Mouse (Mus musculus): Measurements from ENCODE around the gene Il27. TPM values are rescaled to one million over a fixed set of nuclear protein-coding genes. Genes with fewer than 3 reads are reported as not detected.
A peak's percentile ranks its signal among the peaks of the same experiment; 100 is the strongest.

Il27 gene
- total RNA-seq, 1 experiment = not detected

DNA sequence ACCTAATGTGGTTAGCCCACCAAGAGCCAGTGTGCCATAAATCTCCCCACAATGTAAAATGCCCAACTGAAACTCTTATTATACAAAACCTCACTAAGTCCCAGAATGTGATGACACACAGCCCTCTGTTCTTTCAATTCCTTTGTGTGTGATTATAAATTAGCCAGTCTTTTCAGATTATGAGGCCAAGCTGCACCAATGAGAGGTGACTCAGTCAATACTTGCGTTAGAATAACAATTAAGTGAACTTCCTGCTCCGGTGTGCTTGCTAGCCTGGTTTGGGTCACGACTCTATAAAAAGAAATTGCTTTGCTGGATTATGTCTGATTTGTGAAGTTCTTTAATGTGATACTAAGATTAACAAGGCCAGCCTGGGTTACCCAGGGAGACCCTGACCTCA is 35.2 kb upstream of the Il27 start:
- Histone ChIP-seq H3K4me3 (ENCODE audit: insufficient read depth in 1 of 2, low read depth in 1 of 2, low read length in 2 of 2, poor library complexity in 1 of 2, severe bottlenecking in 1 of 2) (no peak overlapping the region), H3K27ac (ENCODE audit: insufficient read depth, low read depth, low read length, poor library complexity, severe bottlenecking) (no peak overlapping the region), H3K36me3 (ENCODE audit: control insufficient read depth, insufficient read depth, low read length, poor library complexity, severe bottlenecking) (no peaks in the 10 kb centered on the region), H3K4me1 (ENCODE audit: control insufficient read depth in 2 of 2, insufficient read depth in 2 of 2, low read length in 2 of 2, poor library complexity in 1 of 2) (peaks cover 10 to 22% of the 10 kb centered on the region in 2 experiments), H3K9me3 (ENCODE audit: control insufficient read depth, insufficient read depth, low read depth, low read length) (no peaks in the 10 kb centered on the region), H3K9ac (ENCODE audit: insufficient read depth, low read depth, low read length, poor library complexity, severe bottlenecking) (no peak overlapping the region)
- TF ChIP-seq MAFK (IDR thresholded peaks at IDR 0.05; ENCODE audit: insufficient read depth, low read depth, low read length) (no peak), HCFC1 (IDR thresholded peaks at IDR 0.05; ENCODE audit: borderline replicate concordance, insufficient read depth, low read length) (no peak), ZNF384 (IDR thresholded peaks at IDR 0.05; ENCODE audit: low read depth, low read length) (no peak), ZC3H11A (IDR thresholded peaks at IDR 0.05; ENCODE audit: borderline replicate concordance, low read depth, low read length) (no peak), CHD2 (IDR thresholded peaks at IDR 0.05; ENCODE audit: low read depth, low read length) (no peak)
- in situ Hi-C loops (cut with MboI; ENCODE audit: low sequenced_read_pairs in 2 of 2, unreplicated experiment in 2 of 2) = no loop called here
- DNase-seq (ENCODE audit: low read depth, low spot score) = no peak

DNA sequence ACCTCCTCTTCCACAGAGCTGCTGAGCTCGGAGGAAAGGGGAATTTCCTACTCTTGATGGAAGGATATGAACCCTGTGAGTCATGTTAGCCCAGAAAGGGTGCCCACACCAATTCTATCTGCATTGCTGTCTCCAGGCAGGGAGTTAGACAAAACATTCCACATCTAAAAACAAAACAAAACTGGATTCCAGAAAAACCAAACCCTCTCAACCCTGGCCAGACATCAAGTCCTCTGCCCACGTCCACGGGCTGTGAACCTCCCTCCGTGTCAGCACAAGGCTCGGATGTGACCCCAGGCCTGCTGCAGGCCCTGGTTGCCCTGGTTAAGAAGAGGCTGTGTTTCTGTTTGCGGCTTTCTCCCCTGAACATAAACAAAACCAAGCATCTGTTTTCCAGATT is 33.4 kb upstream of the Il27 start:
- Histone ChIP-seq H3K27ac (ENCODE audit: insufficient read depth, low read depth, low read length, poor library complexity, severe bottlenecking) (no peak overlapping the region), H3K9ac (ENCODE audit: insufficient read depth, low read depth, low read length, poor library complexity, severe bottlenecking) (no peak overlapping the region), H3K9me3 (ENCODE audit: control insufficient read depth, insufficient read depth, low read depth, low read length) (no peaks in the 10 kb centered on the region), H3K4me3 (ENCODE audit: insufficient read depth in 1 of 2, low read depth in 1 of 2, low read length in 2 of 2, poor library complexity in 1 of 2, severe bottlenecking in 1 of 2) (no peak overlapping the region), H3K4me1 (ENCODE audit: control insufficient read depth in 2 of 2, insufficient read depth in 2 of 2, low read length in 2 of 2, poor library complexity in 1 of 2) (peaks cover 8 to 12% of the 10 kb centered on the region in 2 experiments; a peak in 3 of 4 replicates), H3K36me3 (ENCODE audit: control insufficient read depth, insufficient read depth, low read length, poor library complexity, severe bottlenecking) (no peaks in the 10 kb centered on the region; the same call in 1 of the 2 replicates)
- DNase-seq (ENCODE audit: low read depth, low spot score) = no peak
- in situ Hi-C loops (cut with MboI; ENCODE audit: low sequenced_read_pairs in 2 of 2, unreplicated experiment in 2 of 2) = no loop called here
- TF ChIP-seq CHD2 (IDR thresholded peaks at IDR 0.05; ENCODE audit: low read depth, low read length) (no peak), MAFK (IDR thresholded peaks at IDR 0.05; ENCODE audit: insufficient read depth, low read depth, low read length) (no peak), HCFC1 (IDR thresholded peaks at IDR 0.05; ENCODE audit: borderline replicate concordance, insufficient read depth, low read length) (no peak), ZNF384 (IDR thresholded peaks at IDR 0.05; ENCODE audit: low read depth, low read length) (no peak)

DNA sequence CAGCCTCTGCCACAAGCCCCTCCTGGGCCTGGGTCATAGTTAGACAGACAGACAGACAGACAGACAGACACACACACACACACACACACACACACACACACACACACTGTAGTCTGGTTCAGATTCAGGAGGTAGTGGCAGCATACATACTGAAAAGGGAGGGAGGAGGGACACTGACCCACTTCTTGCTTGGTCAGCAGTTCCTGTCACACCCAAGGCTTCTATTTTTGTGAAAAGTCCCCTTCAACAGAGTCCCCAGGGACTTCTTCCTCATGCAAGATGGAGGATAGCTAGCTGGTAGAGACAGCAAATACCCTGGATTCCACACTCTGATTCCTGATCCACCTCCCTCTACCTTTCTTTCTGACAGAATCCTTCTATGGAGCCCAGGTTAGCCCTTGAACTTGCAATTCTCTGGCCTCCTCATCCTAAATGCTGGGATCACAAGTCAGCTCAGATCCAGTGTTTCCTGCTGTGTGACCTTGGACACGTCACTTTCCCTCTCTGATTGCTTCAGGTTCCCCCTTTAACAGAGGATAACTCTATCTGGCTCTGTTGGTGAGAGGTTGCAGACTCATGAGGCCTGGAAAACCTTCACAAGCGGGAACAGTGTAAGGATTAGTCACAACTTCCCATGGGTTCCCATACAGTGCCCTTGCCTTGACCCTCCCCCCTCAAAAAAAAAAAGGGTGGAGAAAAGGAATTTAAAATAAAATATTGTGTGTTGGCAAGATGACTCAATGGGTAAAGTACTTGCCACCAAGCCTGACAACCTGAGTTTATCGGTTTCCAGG is 31.3 kb upstream of the Il27 start:
- TF ChIP-seq ZC3H11A (IDR thresholded peaks at IDR 0.05; ENCODE audit: borderline replicate concordance, low read depth, low read length) (no peak), MAFK (IDR thresholded peaks at IDR 0.05; ENCODE audit: insufficient read depth, low read depth, low read length) (peak; percentile 67)
- no peaks in the 10 kb centered on the region; the same call in 1 of the 2 replicates for H3K36me3 ChIP-seq (ENCODE audit: control insufficient read depth, insufficient read depth, low read length, poor library complexity, severe bottlenecking)
- 0 out of 2 replicates have a peak overlapping the region, but pooled peaks have one; percentile 20 for H3K9ac ChIP-seq (ENCODE audit: insufficient read depth, low read depth, low read length, poor library complexity, severe bottlenecking)
- in situ Hi-C loops (cut with MboI; ENCODE audit: low sequenced_read_pairs in 2 of 2, unreplicated experiment in 2 of 2) = no loop called here
- H3K9me3 ChIP-seq (ENCODE audit: control insufficient read depth, insufficient read depth, low read depth, low read length) = no peaks in the 10 kb centered on the region
- no peak for DNase-seq (ENCODE audit: low read depth, low spot score)
- no peak overlapping the region for H3K27ac ChIP-seq (ENCODE audit: insufficient read depth, low read depth, low read length, poor library complexity, severe bottlenecking)
- H3K4me1 ChIP-seq (ENCODE audit: control insufficient read depth in 2 of 2, insufficient read depth in 2 of 2, low read length in 2 of 2, poor library complexity in 1 of 2) = peaks cover 8 to 13% of the 10 kb centered on the region in 2 experiments; a peak in 3 of 4 replicates
- H3K4me3 ChIP-seq (ENCODE audit: insufficient read depth in 1 of 2, low read depth in 1 of 2, low read length in 2 of 2, poor library complexity in 1 of 2, severe bottlenecking in 1 of 2) = no peak overlapping the region

DNA sequence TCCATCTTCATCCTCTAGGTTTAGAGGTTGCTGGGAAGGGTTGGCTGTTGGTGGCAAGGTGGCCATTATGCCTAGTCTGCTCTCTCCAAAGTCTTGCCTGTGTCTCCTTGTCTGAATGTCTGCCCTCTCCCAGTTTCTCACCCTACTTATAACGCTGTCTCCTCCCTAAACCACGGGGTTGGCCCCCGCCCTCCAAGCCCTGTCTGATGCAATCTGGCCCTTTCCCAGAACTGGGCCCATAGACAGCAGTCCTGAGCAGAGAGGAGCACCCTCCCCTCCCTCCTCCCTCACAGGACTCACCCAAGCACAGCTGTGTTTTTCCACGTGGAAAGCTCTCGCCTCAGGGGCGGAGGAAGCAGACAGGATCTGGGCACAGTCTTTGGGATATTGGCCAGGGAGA is 30.6 kb upstream of the Il27 start:
- in situ Hi-C loops (cut with MboI; ENCODE audit: low sequenced_read_pairs in 2 of 2, unreplicated experiment in 2 of 2) = no loop called here
- no peak for DNase-seq (ENCODE audit: low read depth, low spot score)
- H3K27ac ChIP-seq (ENCODE audit: insufficient read depth, low read depth, low read length, poor library complexity, severe bottlenecking) = no peak overlapping the region
- peak overlapping the region; percentile 66; the same call in 1 of the 2 replicates for H3K9ac ChIP-seq (ENCODE audit: insufficient read depth, low read depth, low read length, poor library complexity, severe bottlenecking)
- peaks cover 8 to 13% of the 10 kb centered on the region in 2 experiments; a peak in 3 of 4 replicates for H3K4me1 ChIP-seq (ENCODE audit: control insufficient read depth in 2 of 2, insufficient read depth in 2 of 2, low read length in 2 of 2, poor library complexity in 1 of 2)
- no peaks in the 10 kb centered on the region for H3K9me3 ChIP-seq (ENCODE audit: control insufficient read depth, insufficient read depth, low read depth, low read length)
- H3K4me3 ChIP-seq (ENCODE audit: insufficient read depth in 1 of 2, low read depth in 1 of 2, low read length in 2 of 2, poor library complexity in 1 of 2, severe bottlenecking in 1 of 2) = peak overlapping the region; percentile 63 to 71; a peak in 3 of 4 replicates
- TF ChIP-seq MAFK (IDR thresholded peaks at IDR 0.05; ENCODE audit: insufficient read depth, low read depth, low read length) (no peak), CHD2 (IDR thresholded peaks at IDR 0.05; ENCODE audit: low read depth, low read length) (no peak), ZC3H11A (IDR thresholded peaks at IDR 0.05; ENCODE audit: borderline replicate concordance, low read depth, low read length) (no peak), ZNF384 (IDR thresholded peaks at IDR 0.05; ENCODE audit: low read depth, low read length) (no peak), HCFC1 (IDR thresholded peaks at IDR 0.05; ENCODE audit: borderline replicate concordance, insufficient read depth, low read length) (no peak)
- no peaks in the 10 kb centered on the region; the same call in 1 of the 2 replicates for H3K36me3 ChIP-seq (ENCODE audit: control insufficient read depth, insufficient read depth, low read length, poor library complexity, severe bottlenecking)

Measured in ES-E14 (cell line).